Mouse (Mus musculus) heart, postnatal 0 days (tissue): ENCODE measurements at regions not wholly inside any gene's neighbourhood (a gene's known extent, or its start where the extent isn't known, plus 50 kb on each side); places are given as distances from the start of the nearest gene placed in this dataset.

Experiments used
- CTCF ChIP-seq: IDR thresholded peaks from 2 replicates; pipeline ENCODE4 v1.5.1; 2016; ENCODE audit warnings: antibody characterized with exemption, control low read depth, low read depth
- EP300 ChIP-seq: IDR thresholded peaks from 2 replicates; pipeline ENCODE4 v1.6.1; 2016; ENCODE audit warnings: antibody characterized with exemption, low read depth

DNA sequence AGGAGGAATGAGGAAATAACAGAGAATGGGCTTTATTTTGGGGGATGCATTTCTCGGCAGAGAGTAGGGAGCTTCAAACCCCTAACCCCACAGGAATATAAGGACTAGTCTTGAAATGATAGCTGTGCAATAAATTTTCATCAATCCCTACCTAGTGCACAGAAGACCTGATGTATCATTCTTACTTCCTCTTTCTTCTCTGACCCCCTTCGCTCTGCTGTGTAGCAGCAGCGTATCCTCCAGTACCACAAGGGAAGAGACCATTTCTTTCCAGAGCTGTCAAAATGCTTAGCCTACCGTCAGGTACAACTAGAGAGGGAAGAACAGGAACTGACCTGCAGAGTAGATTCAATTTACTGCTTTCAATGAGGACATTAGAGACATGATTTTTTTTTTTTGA is 230.0 kb upstream of the Satb1 start:
- TF ChIP-seq CTCF: no peak
- no peak for TF ChIP-seq EP300
